Mouse (Mus musculus): ENCODE data around the gene Adgrl2.

GRCm38 (mm10) chr3:148920881-148921280 is 69.5 kb downstream of the Adgrl2 start:
- no peak for TF ChIP-seq E2F4 (IDR thresholded peaks at IDR 0.05; ENCODE audit: borderline replicate concordance, low read depth, low read length)
- no peak for TF ChIP-seq CTCF (IDR thresholded peaks at IDR 0.05 in 2 of 3, conservative IDR thresholded peaks at IDR 0.05 in 1 of 3; ENCODE audit: control insufficient read depth in 1 of 3, insufficient read depth in 1 of 3, low read depth in 2 of 3, low read length in 3 of 3, poor library complexity in 1 of 3, severe bottlenecking in 1 of 3)
- no peak for TF ChIP-seq MYC (IDR thresholded peaks at IDR 0.05; ENCODE audit: low read depth, low read length)
- TF ChIP-seq ZKSCAN1 (IDR thresholded peaks at IDR 0.05; ENCODE audit: low read depth, low read length), result no peak
- no peak for TF ChIP-seq MAX (IDR thresholded peaks at IDR 0.05; ENCODE audit: low read length)
- no peak for TF ChIP-seq CHD1 (IDR thresholded peaks at IDR 0.05; ENCODE audit: low read depth, low read length)
- TF ChIP-seq ELF1 (IDR thresholded peaks at IDR 0.05; ENCODE audit: low read depth, low read length), result no peak
- no peak for TF ChIP-seq EP300 (IDR thresholded peaks at IDR 0.05; ENCODE audit: low read depth in 1 of 2, low read length in 2 of 2)
- no peak for TF ChIP-seq MYB (IDR thresholded peaks at IDR 0.05; ENCODE audit: low read depth, low read length)
- no peak for TF ChIP-seq ZNF384 (IDR thresholded peaks at IDR 0.05; ENCODE audit: low read depth, low read length)
- TF ChIP-seq ZC3H11A (IDR thresholded peaks at IDR 0.05; ENCODE audit: low read depth, low read length), result no peak

Measured in MEL (cell line).